Mouse (Mus musculus): ENCODE results near the gene Mapkapk5. TPM values are rescaled to one million over a fixed set of nuclear protein-coding genes. Genes with fewer than 3 reads are reported as not detected.

The Mapkapk5 gene
- 100 to 1,000 TPM in 1 of 2 experiments, 10 to 100 TPM in 1; 99.5 to 122 TPM for total RNA-seq (2023)

DNA sequence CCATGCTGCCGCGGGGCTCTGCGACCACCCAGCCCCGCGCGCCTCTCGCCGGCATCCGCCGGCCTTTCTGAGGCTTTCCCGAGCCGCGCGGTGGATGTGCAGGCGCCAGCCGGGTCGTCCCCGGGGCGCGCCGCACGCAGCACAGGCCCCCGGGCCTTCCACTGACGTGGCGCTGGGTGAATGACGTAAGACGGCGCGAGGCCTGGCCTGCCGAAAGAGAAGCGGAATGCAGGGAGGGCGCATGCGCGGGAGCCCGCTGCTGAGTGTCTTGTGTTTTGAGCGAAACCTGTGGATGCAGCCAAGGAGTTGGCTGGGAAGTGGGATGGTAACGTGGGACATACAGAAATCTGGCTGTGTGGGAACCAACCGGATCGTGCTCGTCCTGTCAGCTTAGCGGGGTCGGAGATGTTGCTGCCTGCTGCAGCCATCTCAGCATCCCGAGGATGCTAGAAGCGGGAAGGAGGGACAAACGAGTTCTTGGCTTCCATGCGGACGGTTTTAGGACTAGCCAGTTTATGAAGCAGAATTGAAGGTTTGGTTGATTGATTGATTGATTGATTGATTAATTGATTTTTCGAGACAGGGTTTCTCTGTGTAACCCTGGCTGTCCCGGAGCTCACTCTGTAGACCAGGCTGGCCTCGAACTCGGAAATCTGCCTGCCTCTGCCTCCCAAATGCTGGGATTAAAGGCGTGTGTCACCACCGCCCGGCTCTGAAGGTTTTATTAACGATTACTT, at the start of gene Mapkapk5:
TSS of gene Mapkapk5 (minus strand) at position 113 of the 737 bp plus-strand sequence.

GRCm38 (mm10) chr5:121593451-121594401, 48.0 kb upstream of the Mapkapk5 start, which contains the start of gene Aldh2:
Aldh2 (minus strand) TSS chr5:121593824.

DNA sequence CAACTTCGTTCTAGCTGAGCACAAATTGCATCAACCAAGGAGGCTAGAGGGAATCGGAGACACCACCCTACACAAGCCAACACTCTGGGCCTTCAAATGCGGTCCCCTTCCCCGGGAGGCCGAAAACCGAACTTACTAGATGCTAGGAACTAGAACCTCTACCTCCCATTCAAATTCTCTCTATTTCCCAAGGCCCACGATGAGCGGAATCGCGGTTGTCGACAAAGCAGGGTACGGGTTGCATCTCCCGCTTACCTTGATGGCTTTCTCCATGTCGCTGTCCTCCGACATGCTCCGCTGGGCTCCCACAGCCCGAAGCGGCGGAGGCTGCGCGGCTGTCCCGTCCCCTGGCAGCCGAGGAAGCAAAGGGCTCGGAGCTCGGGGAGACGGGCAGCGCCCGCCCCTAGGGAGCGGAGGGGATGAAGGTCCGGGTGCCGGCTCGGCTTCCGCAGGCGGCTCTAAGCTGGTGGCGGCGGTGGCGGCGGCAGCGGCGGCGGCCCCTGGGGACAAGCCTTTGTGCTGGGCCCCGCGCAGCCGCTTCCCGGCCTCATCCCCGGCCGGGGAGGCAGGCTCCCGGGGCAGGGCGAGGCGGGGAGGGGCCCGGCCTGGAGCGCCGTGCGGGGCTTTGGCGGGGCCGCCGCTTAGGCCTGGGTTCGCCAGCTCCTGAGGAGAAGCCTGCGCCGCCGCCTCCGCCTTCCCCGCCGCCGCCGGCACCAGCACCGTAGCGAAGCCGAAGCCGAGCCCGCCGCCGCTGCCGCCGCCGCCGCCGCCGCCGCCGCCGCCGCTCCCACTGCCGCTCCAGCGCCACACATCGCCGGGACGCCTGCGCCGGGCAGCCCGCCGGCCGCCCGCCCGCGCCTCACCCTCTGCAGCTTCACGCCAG, 554 bp downstream of the Mapkapk5 start, which contains the start of the genes Adam1a and Gm42878:
TSS of gene Adam1a (minus strand) at position 573 of the 883 bp plus-strand sequence.
TSS of gene Gm42878 (minus strand) at position 573 of the 883 bp plus-strand sequence.

GRCm38 (mm10) chr5:121503231-121503630, 42.5 kb downstream of the Mapkapk5 start, which contains the start of gene Adam1b:
Adam1b (minus strand) TSS chr5:121503435.

Other genes starting within 250 kb of the Mapkapk5 start
- gene Trafd1, start 160.3 kb downstream of the Mapkapk5 start, total RNA-seq (2023) = 10 to 100 TPM; 41.8 to 51.2 TPM
- gene Naa25, start 148.0 kb downstream of the Mapkapk5 start, total RNA-seq (2023) = 10 to 100 TPM; 43.3 to 44.9 TPM
- 1 to 10 TPM in 1 of 2 experiments, under 1 TPM in 1; 0.77 to 1.5 TPM for gene Tmem116, start 94.0 kb downstream of the Mapkapk5 start, total RNA-seq (2023)
- 10 to 100 TPM; 62.3 to 88.1 TPM for gene Erp29, start 93.4 kb downstream of the Mapkapk5 start, total RNA-seq (2023)
- gene Adam1b, start 42.5 kb downstream of the Mapkapk5 start, total RNA-seq (2023) = under 1 TPM; 0.29 to 0.30 TPM
- gene Adam1a, start 423 bp downstream of the Mapkapk5 start, total RNA-seq (2023) = 10 to 100 TPM; 13.2 to 13.5 TPM
- not detected for gene Gm42878, start 423 bp downstream of the Mapkapk5 start, total RNA-seq (2023)
- 10 to 100 TPM; 73.4 to 87.9 TPM for gene Aldh2, start 47.9 kb upstream of the Mapkapk5 start, total RNA-seq (2023)
- 10 to 100 TPM in 1 of 2 experiments, 1 to 10 TPM in 1; 10.0 to 14.7 TPM for gene Acad12, start 73.0 kb upstream of the Mapkapk5 start, total RNA-seq (2023)
- gene Acad10, start 114.6 kb upstream of the Mapkapk5 start, total RNA-seq (2023) = 10 to 100 TPM; 11.4 to 12.3 TPM
- 100 to 1,000 TPM; 107 to 120 TPM for gene Brap, start 114.7 kb upstream of the Mapkapk5 start, total RNA-seq (2023)
- 100 to 1,000 TPM in 1 of 2 experiments, 10 to 100 TPM in 1; 90.0 to 109 TPM for gene Atxn2, start 165.4 kb upstream of the Mapkapk5 start, total RNA-seq (2023)